Mouse (Mus musculus) erythroblast, embryonic 14.5 days (primary cell): ENCODE measurements around the gene Lyst.

Experiments
- GATA1 ChIP-seq: IDR thresholded peaks from 2 replicates; pipeline ENCODE4 v1.6.1; 2012; ENCODE audit warnings: low read length, inconsistent platforms, mixed read lengths
- TAL1 ChIP-seq: IDR thresholded peaks from 3 replicates; pipeline ENCODE4 v1.6.1; 2012; ENCODE audit warnings: low read length, inconsistent platforms, mixed read lengths

DNA sequence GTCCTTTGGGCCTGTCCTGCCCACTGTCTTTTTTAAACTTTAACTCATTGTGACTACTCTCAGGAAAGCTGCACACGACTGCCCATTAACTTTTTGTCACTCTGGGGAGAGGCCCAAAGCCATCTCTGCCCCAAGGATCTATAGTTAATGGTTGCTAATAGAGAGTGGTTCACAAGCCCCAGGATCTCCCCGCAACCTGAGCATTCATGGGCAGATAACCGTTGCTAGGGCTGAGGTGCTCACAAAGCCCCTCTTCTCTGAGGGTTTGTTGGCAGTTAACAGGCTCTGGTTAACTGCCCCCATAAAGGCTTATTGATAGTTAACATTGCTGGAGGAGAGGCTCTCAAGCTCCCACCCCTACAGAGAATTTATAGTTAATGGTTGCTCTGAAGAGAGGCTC, 190.1 kb downstream of the Lyst start:
- TF ChIP-seq GATA1 = no peak
- TF ChIP-seq TAL1 = no peak
